Mouse (Mus musculus): ENCODE measurements at regions not wholly inside any gene's neighbourhood (a gene's known extent, or its start where the extent isn't known, plus 50 kb on each side); places are given as distances from the start of the nearest gene placed in this dataset.

- H3K9me3 ChIP-seq (ENCODE audit: control insufficient read depth, low read length): no peaks in the 10 kb centered on the region
- no peak overlapping the region for H3K9ac ChIP-seq (replicated peaks)
- H3K36me3 ChIP-seq (replicated peaks; ENCODE audit: control insufficient read depth, insufficient read depth, low read depth): no peaks in the 10 kb centered on the region
- WGBS (ENCODE audit: insufficient replicate concordance): 52% methylated on average over 6 of the region's 6 CpGs
- ATAC-seq (ENCODE audit: insufficient read depth) (no peak), DNase-seq (ENCODE audit: low read depth in 3 of 3, low spot score in 3 of 3) (no peak)
- H3K4me1 ChIP-seq (replicated peaks; ENCODE audit: control insufficient read depth in 2 of 2, insufficient read depth in 2 of 2, low read length in 1 of 2): no peaks in the 10 kb centered on the region
- no peak overlapping the region for H3K27ac ChIP-seq
- H3K27me3 ChIP-seq (ENCODE audit: control insufficient read depth, insufficient read depth, low read length): no peaks in the 10 kb centered on the region
- TF ChIP-seq CTCF (IDR thresholded peaks at IDR 0.05; ENCODE audit: low read depth): no peak
- no peak for TF ChIP-seq EP300 (IDR thresholded peaks at IDR 0.05; ENCODE audit: low read depth)
- no peak overlapping the region for H3K4me2 ChIP-seq (ENCODE audit: low read depth)
- no peak overlapping the region for H3K4me3 ChIP-seq (ENCODE audit: insufficient read depth in 1 of 2, low read depth in 2 of 2, low read length in 2 of 2)
Measured at GRCm38 (mm10) chr14:58487836-58488235, 417.5 kb downstream of the Fgf9 start.

GRCm38 (mm10) chr14:58480454-58480853 lies 410.1 kb downstream of the Fgf9 start:
- H3K9ac ChIP-seq (replicated peaks): no peak overlapping the region
- 67% methylated on average over 2 of the region's 2 CpGs for WGBS (ENCODE audit: insufficient replicate concordance)
- no peaks in the 10 kb centered on the region for H3K4me1 ChIP-seq (replicated peaks; ENCODE audit: control insufficient read depth in 2 of 2, insufficient read depth in 2 of 2, low read length in 1 of 2)
- H3K27ac ChIP-seq: no peak overlapping the region
- no peak overlapping the region for H3K4me3 ChIP-seq (ENCODE audit: insufficient read depth in 1 of 2, low read depth in 2 of 2, low read length in 2 of 2)
- H3K27me3 ChIP-seq (ENCODE audit: control insufficient read depth, insufficient read depth, low read length): no peaks in the 10 kb centered on the region
- no peak for TF ChIP-seq EP300 (IDR thresholded peaks at IDR 0.05; ENCODE audit: low read depth)
- no peak for TF ChIP-seq CTCF (IDR thresholded peaks at IDR 0.05; ENCODE audit: low read depth)
- DNase-seq (ENCODE audit: low read depth in 3 of 3, low spot score in 3 of 3): no peak
- no peak overlapping the region for H3K4me2 ChIP-seq (ENCODE audit: low read depth)
- H3K36me3 ChIP-seq (replicated peaks; ENCODE audit: control insufficient read depth, insufficient read depth, low read depth): no peaks in the 10 kb centered on the region
- no peak for ATAC-seq (ENCODE audit: insufficient read depth)
- H3K9me3 ChIP-seq (ENCODE audit: control insufficient read depth, low read length): no peaks in the 10 kb centered on the region

GRCm38 (mm10) chr14:58470678-58471077 lies 400.3 kb downstream of the Fgf9 start:
- H3K4me2 ChIP-seq (ENCODE audit: low read depth): no peak overlapping the region
- no peaks in the 10 kb centered on the region for H3K36me3 ChIP-seq (replicated peaks; ENCODE audit: control insufficient read depth, insufficient read depth, low read depth)
- no peak overlapping the region for H3K4me3 ChIP-seq (ENCODE audit: insufficient read depth in 1 of 2, low read depth in 2 of 2, low read length in 2 of 2)
- no peak overlapping the region for H3K27ac ChIP-seq
- WGBS (ENCODE audit: insufficient replicate concordance): 34% methylated on average over 3 of the region's 3 CpGs
- H3K27me3 ChIP-seq (ENCODE audit: control insufficient read depth, insufficient read depth, low read length): no peaks in the 10 kb centered on the region
- ATAC-seq (ENCODE audit: insufficient read depth) (no peak), DNase-seq (ENCODE audit: low read depth in 3 of 3, low spot score in 3 of 3) (no peak)
- H3K4me1 ChIP-seq (replicated peaks; ENCODE audit: control insufficient read depth in 2 of 2, insufficient read depth in 2 of 2, low read length in 1 of 2): no peaks in the 10 kb centered on the region
- H3K9me3 ChIP-seq (ENCODE audit: control insufficient read depth, low read length): no peaks in the 10 kb centered on the region
- H3K9ac ChIP-seq (replicated peaks): no peak overlapping the region
- no peak for TF ChIP-seq EP300 (IDR thresholded peaks at IDR 0.05; ENCODE audit: low read depth)
- no peak for TF ChIP-seq CTCF (IDR thresholded peaks at IDR 0.05; ENCODE audit: low read depth)

GRCm38 (mm10) chr14:58468451-58468850 lies 398.1 kb downstream of the Fgf9 start:
- H3K4me2 ChIP-seq (ENCODE audit: low read depth): no peak overlapping the region
- no peaks in the 10 kb centered on the region for H3K9me3 ChIP-seq (ENCODE audit: control insufficient read depth, low read length)
- no peaks in the 10 kb centered on the region for H3K36me3 ChIP-seq (replicated peaks; ENCODE audit: control insufficient read depth, insufficient read depth, low read depth)
- DNase-seq (ENCODE audit: low read depth in 3 of 3, low spot score in 3 of 3) (no peak), ATAC-seq (ENCODE audit: insufficient read depth) (no peak)
- no peak for TF ChIP-seq EP300 (IDR thresholded peaks at IDR 0.05; ENCODE audit: low read depth)
- TF ChIP-seq CTCF (IDR thresholded peaks at IDR 0.05; ENCODE audit: low read depth): no peak
- no peak overlapping the region for H3K9ac ChIP-seq (replicated peaks)
- WGBS (ENCODE audit: insufficient replicate concordance): 43% methylated on average over 7 of the region's 7 CpGs
- no peaks in the 10 kb centered on the region for H3K4me1 ChIP-seq (replicated peaks; ENCODE audit: control insufficient read depth in 2 of 2, insufficient read depth in 2 of 2, low read length in 1 of 2)
- H3K4me3 ChIP-seq (ENCODE audit: insufficient read depth in 1 of 2, low read depth in 2 of 2, low read length in 2 of 2): no peak overlapping the region
- H3K27ac ChIP-seq: no peak overlapping the region
- no peaks in the 10 kb centered on the region for H3K27me3 ChIP-seq (ENCODE audit: control insufficient read depth, insufficient read depth, low read length)

- ATAC-seq (ENCODE audit: insufficient read depth): no peak
- H3K9me3 ChIP-seq (ENCODE audit: control insufficient read depth, low read length): no peaks in the 10 kb centered on the region
- H3K36me3 ChIP-seq (replicated peaks; ENCODE audit: control insufficient read depth, insufficient read depth, low read depth): no peaks in the 10 kb centered on the region
- no peaks in the 10 kb centered on the region for H3K27me3 ChIP-seq (ENCODE audit: control insufficient read depth, insufficient read depth, low read length)
- no peak overlapping the region for H3K4me3 ChIP-seq (ENCODE audit: insufficient read depth in 1 of 2, low read depth in 2 of 2, low read length in 2 of 2)
- H3K9ac ChIP-seq (replicated peaks): no peak overlapping the region
- WGBS (ENCODE audit: insufficient replicate concordance): 68% methylated on average over 5 of the region's 5 CpGs
- DNase-seq (ENCODE audit: low read depth in 3 of 3, low spot score in 3 of 3): no peak
- TF ChIP-seq EP300 (IDR thresholded peaks at IDR 0.05; ENCODE audit: low read depth) (no peak), CTCF (IDR thresholded peaks at IDR 0.05; ENCODE audit: low read depth) (no peak)
- no peaks in the 10 kb centered on the region for H3K4me1 ChIP-seq (replicated peaks; ENCODE audit: control insufficient read depth in 2 of 2, insufficient read depth in 2 of 2, low read length in 1 of 2)
- no peak overlapping the region for H3K4me2 ChIP-seq (ENCODE audit: low read depth)
- H3K27ac ChIP-seq: no peak overlapping the region
Measured at GRCm38 (mm10) chr14:58467856-58468255, 397.5 kb downstream of the Fgf9 start.
